Mouse (Mus musculus) adrenal gland, adult (tissue): ENCODE measurements around the gene Pfn3.
A peak's percentile ranks its signal among the peaks of the same experiment; 100 is the strongest.

Experiments
- DNase-seq, 2 experiments: peaks; one replicate each; pipeline ENCODE4 v3.0.0; 2022 to 2023; ENCODE audit warnings: low spot score in 1 of 2; ENCODE audit not compliant: inconsistent age in 2 of 2

Gene Pfn3

GRCm38 (mm10) chr13:55431889-55432685 is 17.1 kb upstream of the Pfn3 start:
- no peak for DNase-seq

GRCm38 (mm10) chr13:55430566-55430965 is 15.5 kb upstream of the Pfn3 start:
- peak; percentile 75 to 85 for DNase-seq

GRCm38 (mm10) chr13:55429226-55429888 is 14.3 kb upstream of the Pfn3 start:
- peak; percentile 75 to 90 for DNase-seq

GRCm38 (mm10) chr13:55426613-55427012 is 11.6 kb upstream of the Pfn3 start, which contains the start of gene F12:
TSS of gene F12 (minus strand) at chr13:55426793.
- DNase-seq = no peak

- peak; percentile 73 to 91 for DNase-seq
Measured at GRCm38 (mm10) chr13:55420933-55421800, 6.1 kb upstream of the Pfn3 start.

- no peak for DNase-seq
Measured at GRCm38 (mm10) chr13:55420018-55420932, 5.2 kb upstream of the Pfn3 start.

GRCm38 (mm10) chr13:55419142-55419541 is 4.1 kb upstream of the Pfn3 start:
- no peak for DNase-seq

GRCm38 (mm10) chr13:55418004-55418403 is 3.0 kb upstream of the Pfn3 start:
- DNase-seq = peak; percentile 89 to 97

- no peak for DNase-seq
Measured at GRCm38 (mm10) chr13:55413333-55413732, 1.7 kb downstream of the Pfn3 start.

- peak; percentile 37 to 70 for DNase-seq
Measured at GRCm38 (mm10) chr13:55412643-55413307, 2.3 kb downstream of the Pfn3 start.

- no peak for DNase-seq
Measured at GRCm38 (mm10) chr13:55411826-55412225, 3.2 kb downstream of the Pfn3 start.

- no peak for DNase-seq
Measured at GRCm38 (mm10) chr13:55408546-55409120, 6.4 kb downstream of the Pfn3 start.

- DNase-seq = no peak
Measured at GRCm38 (mm10) chr13:55407341-55407740, 7.7 kb downstream of the Pfn3 start.

GRCm38 (mm10) chr13:55405783-55406390 is 9.1 kb downstream of the Pfn3 start:
- no peak for DNase-seq

- peak; percentile 70 to 89 for DNase-seq
Measured at GRCm38 (mm10) chr13:55404853-55405782, 9.9 kb downstream of the Pfn3 start.

- DNase-seq = no peak
Measured at GRCm38 (mm10) chr13:55403935-55404852, 10.8 kb downstream of the Pfn3 start.

GRCm38 (mm10) chr13:55403266-55403665 is 11.8 kb downstream of the Pfn3 start:
- DNase-seq = no peak
